Mouse (Mus musculus) adrenal gland, postnatal 14 days (tissue): ENCODE data around the gene Podn. TPM values are rescaled to one million over a fixed set of nuclear protein-coding genes. Genes with fewer than 3 reads are reported as not detected.

Experiments
- DNase-seq: peaks from one replicate; pipeline ENCODE4 v3.0.0; 2021; ENCODE audit warnings: mixed read lengths
- total RNA-seq: library from RNA; stranded (reverse); gene quantifications from 2 replicates; pipeline ENCODE4 v1.2.3, GENCODE M21; 2021

Podn gene
- total RNA-seq, 1 experiment from 2014 or later: 8.2 TPM

GRCm38 (mm10) chr4:108045136-108046107, 50.8 kb downstream of the Podn start:
- DNase-seq: no peak

- DNase-seq: no peak
These were observed 59.2 kb downstream of the Podn start for GRCm38 (mm10) chr4:108037027-108037426.

- no peak for DNase-seq
These were observed 63.0 kb downstream of the Podn start for GRCm38 (mm10) chr4:108033041-108033764.

- peak; percentile 36 for DNase-seq
These were observed 63.8 kb downstream of the Podn start for GRCm38 (mm10) chr4:108032352-108032849.

- DNase-seq: peak; percentile 69
These were observed 64.5 kb downstream of the Podn start for GRCm38 (mm10) chr4:108031502-108032351.

GRCm38 (mm10) chr4:108030888-108031501, 65.2 kb downstream of the Podn start:
- DNase-seq: no peak

GRCm38 (mm10) chr4:108026193-108026592, 70.1 kb downstream of the Podn start:
- DNase-seq: no peak

- DNase-seq: no peak
These were observed 71.0 kb downstream of the Podn start for GRCm38 (mm10) chr4:108025269-108025668.

- DNase-seq: no peak
These were observed 71.6 kb downstream of the Podn start for GRCm38 (mm10) chr4:108024641-108025040.

- no peak for DNase-seq
These were observed 73.1 kb downstream of the Podn start for GRCm38 (mm10) chr4:108023186-108023585.

- no peak for DNase-seq
These were observed 76.1 kb downstream of the Podn start for GRCm38 (mm10) chr4:108020178-108020577.

- DNase-seq: no peak
These were observed 77.0 kb downstream of the Podn start for GRCm38 (mm10) chr4:108018961-108019921.

GRCm38 (mm10) chr4:108018241-108018923, 77.9 kb downstream of the Podn start:
- DNase-seq: no peak

GRCm38 (mm10) chr4:108017839-108018238, 78.4 kb downstream of the Podn start:
- DNase-seq: no peak

GRCm38 (mm10) chr4:108016321-108016720, 79.9 kb downstream of the Podn start:
- DNase-seq: peak; percentile 56

- DNase-seq: peak; percentile 87
These were observed 81.0 kb downstream of the Podn start for GRCm38 (mm10) chr4:108015067-108015765.

- DNase-seq: no peak
These were observed 81.8 kb downstream of the Podn start for GRCm38 (mm10) chr4:108014466-108014865.

GRCm38 (mm10) chr4:108008541-108008940, 87.7 kb downstream of the Podn start:
- no peak for DNase-seq

- DNase-seq: no peak
These were observed 88.6 kb downstream of the Podn start for GRCm38 (mm10) chr4:108007532-108008103.
